Mouse (Mus musculus) hindbrain, embryonic 11.5 days (tissue): ENCODE measurements around the gene Gm5767. TPM values are rescaled to one million over a fixed set of nuclear protein-coding genes. Genes with fewer than 3 reads are reported as not detected.

Experiments
- ATAC-seq: fragments of 200-750 bp; cut with Nextera tagmentation; 2 replicates; pipeline ENCODE4 v1.8.0; 2017; ENCODE audit warnings: mild to moderate bottlenecking, moderate TSS enrichment, moderate library complexity; ENCODE audit not compliant: low FRiP score
- DNase-seq: peaks from one replicate; pipeline ENCODE4 v3.0.0-alpha.2; 2015; ENCODE audit warnings: low spot score
- H3K27ac ChIP-seq: fragments of 300-500 bp; sonication (generic); 2 replicates; pipeline ENCODE4 v1.5.1; 2014; ENCODE audit warnings: mild to moderate bottlenecking, low read depth, low read length
- H3K27me3 ChIP-seq: fragments of 300-500 bp; sonication (generic); 2 replicates; pipeline ENCODE4 v1.6.1; 2014; ENCODE audit warnings: mild to moderate bottlenecking, low read length, moderate library complexity, mixed read lengths; ENCODE audit not compliant: control insufficient read depth, insufficient read depth
- H3K36me3 ChIP-seq: fragments of 300-500 bp; sonication (generic); 2 replicates; pipeline ENCODE4 v1.6.1; 2014; ENCODE audit warnings: mild to moderate bottlenecking, low read length, moderate library complexity, mixed read lengths; ENCODE audit not compliant: control insufficient read depth, insufficient read depth
- H3K4me1 ChIP-seq: fragments of 300-500 bp; sonication (generic); replicated peaks from 2 replicates; pipeline ENCODE4 v1.6.1; 2014; ENCODE audit warnings: low read length, mixed read lengths; ENCODE audit not compliant: control insufficient read depth, insufficient read depth
- H3K4me2 ChIP-seq: fragments of 300-500 bp; sonication (generic); replicated peaks from 2 replicates; pipeline ENCODE4 v1.6.1; 2014; ENCODE audit warnings: mild to moderate bottlenecking, low read depth, low read length
- H3K4me3 ChIP-seq: fragments of 300-500 bp; sonication (generic); 2 replicates; pipeline ENCODE4 v1.5.1; 2014; ENCODE audit warnings: low read depth, low read length
- H3K9ac ChIP-seq: fragments of 300-500 bp; sonication (generic); 2 replicates; pipeline ENCODE4 v1.6.1; 2014; ENCODE audit warnings: low read depth, low read length
- H3K9me3 ChIP-seq: fragments of 300-500 bp; sonication (generic); 2 replicates; pipeline ENCODE4 v1.6.1; 2016; ENCODE audit warnings: low read length; ENCODE audit not compliant: control insufficient read depth
- WGBS: fragments of 180-500 bp; shearing (Covaris S2); extraction: QIAGEN DNeasy Blood & Tissue Kit; methylation state at CpG from one replicate; pipeline ENCODE4 v1.1.7; 2014; 5-methylcytosine and 5-hydroxymethylcytosine counted together
- polyA plus RNA-seq: library from polyadenylated mRNA; unstranded; fragments of >200 nt; fragmentation: Nextera tagmentation; extraction: Ambion mirVana; gene quantifications from 2 replicates; pipeline ENCODE4 v1.2.1, GENCODE M21; 2014

Gm5767 gene
- polyA plus RNA-seq, 1 experiment from 2014 or later: not detected

GRCm38 (mm10) chr16:8672811-8673210, 7.8 kb upstream of the Gm5767 start:
- Histone ChIP-seq H3K36me3 (no peaks in the 10 kb centered on the region), H3K4me2 (no peak overlapping the region), H3K9me3 (no peaks in the 10 kb centered on the region), H3K4me1 (peaks cover 8% of the 10 kb centered on the region; the same call in 1 of the 2 replicates), H3K4me3 (no peak overlapping the region), H3K27ac (no peak overlapping the region), H3K9ac (no peak overlapping the region), H3K27me3 (no peaks in the 10 kb centered on the region; the same call in 1 of the 2 replicates)
- ATAC-seq: no peak
- DNase-seq: no peak

- ATAC-seq (no peak), DNase-seq (no peak)
- no peaks in the 10 kb centered on the region for H3K9me3 ChIP-seq
- H3K27me3 ChIP-seq: no peaks in the 10 kb centered on the region; the same call in 1 of the 2 replicates
- peaks cover 5% of the 10 kb centered on the region; the same call in 1 of the 2 replicates for H3K4me1 ChIP-seq
- no peaks in the 10 kb centered on the region for H3K36me3 ChIP-seq
- 73% methylated on average over 6 of the region's 6 CpGs for WGBS
- no peak overlapping the region for H3K27ac ChIP-seq
- no peak overlapping the region for H3K4me2 ChIP-seq
- no peak overlapping the region for H3K9ac ChIP-seq
- no peak overlapping the region for H3K4me3 ChIP-seq
These were observed 7.2 kb upstream of the Gm5767 start for GRCm38 (mm10) chr16:8673343-8673742.

- no peak overlapping the region for H3K4me3 ChIP-seq
- no peak overlapping the region for H3K4me2 ChIP-seq
- peaks cover 5% of the 10 kb centered on the region; the same call in 1 of the 2 replicates for H3K4me1 ChIP-seq
- DNase-seq: peak; percentile 85
- H3K27ac ChIP-seq: no peak overlapping the region
- H3K27me3 ChIP-seq: no peaks in the 10 kb centered on the region; the same call in 1 of the 2 replicates
- H3K9me3 ChIP-seq: no peaks in the 10 kb centered on the region
- WGBS: 4% methylated on average over 8 of the region's 8 CpGs
- no peak overlapping the region for H3K9ac ChIP-seq
- no peaks in the 10 kb centered on the region for H3K36me3 ChIP-seq
- ATAC-seq: no peak
These were observed 6.4 kb upstream of the Gm5767 start for GRCm38 (mm10) chr16:8674165-8674564.

GRCm38 (mm10) chr16:8675559-8675958, 5.0 kb upstream of the Gm5767 start:
- Histone ChIP-seq H3K27ac (no peak overlapping the region), H3K27me3 (no peaks in the 10 kb centered on the region; the same call in 1 of the 2 replicates), H3K9ac (no peak overlapping the region), H3K4me2 (no peak overlapping the region), H3K4me3 (no peak overlapping the region), H3K9me3 (no peaks in the 10 kb centered on the region), H3K4me1 (no peaks in the 10 kb centered on the region), H3K36me3 (no peaks in the 10 kb centered on the region)
- DNase-seq: no peak
- 86% methylated on average over 8 of the region's 8 CpGs for WGBS
- no peak for ATAC-seq

- Histone ChIP-seq H3K4me1 (no peaks in the 10 kb centered on the region), H3K27ac (no peak overlapping the region), H3K9me3 (no peaks in the 10 kb centered on the region), H3K36me3 (no peaks in the 10 kb centered on the region), H3K4me2 (no peak overlapping the region), H3K27me3 (no peaks in the 10 kb centered on the region; the same call in 1 of the 2 replicates), H3K4me3 (no peak overlapping the region), H3K9ac (no peak overlapping the region)
- ATAC-seq: no peak
- no peak for DNase-seq
- 87% methylated on average over 2 of the region's 2 CpGs for WGBS
These were observed 4.3 kb upstream of the Gm5767 start for GRCm38 (mm10) chr16:8676228-8676627.

- Histone ChIP-seq H3K27ac (no peak overlapping the region), H3K9me3 (no peaks in the 10 kb centered on the region), H3K9ac (no peak overlapping the region), H3K4me1 (no peaks in the 10 kb centered on the region), H3K27me3 (no peaks in the 10 kb centered on the region; the same call in 1 of the 2 replicates), H3K4me3 (no peak overlapping the region), H3K36me3 (no peaks in the 10 kb centered on the region), H3K4me2 (no peak overlapping the region)
- ATAC-seq: no peak
- WGBS: 58% methylated on average over 4 of the region's 4 CpGs
- DNase-seq: peak; percentile 80
These were observed 3.8 kb upstream of the Gm5767 start for GRCm38 (mm10) chr16:8676800-8677199.

GRCm38 (mm10) chr16:8678035-8678434, 2.5 kb upstream of the Gm5767 start:
- H3K9ac ChIP-seq: no peak overlapping the region
- no peak overlapping the region for H3K27ac ChIP-seq
- H3K4me1 ChIP-seq: no peaks in the 10 kb centered on the region
- WGBS: 57% methylated on average over 5 of the region's 5 CpGs
- DNase-seq (no peak), ATAC-seq (no peak)
- no peaks in the 10 kb centered on the region for H3K36me3 ChIP-seq
- no peak overlapping the region for H3K4me2 ChIP-seq
- H3K27me3 ChIP-seq: no peaks in the 10 kb centered on the region; the same call in 1 of the 2 replicates
- no peaks in the 10 kb centered on the region for H3K9me3 ChIP-seq
- no peak overlapping the region for H3K4me3 ChIP-seq

- no peaks in the 10 kb centered on the region for H3K9me3 ChIP-seq
- no peaks in the 10 kb centered on the region for H3K36me3 ChIP-seq
- H3K4me2 ChIP-seq: no peak overlapping the region
- DNase-seq: no peak
- no peak overlapping the region for H3K27ac ChIP-seq
- WGBS: 92% methylated on average over 4 of the region's 4 CpGs
- no peak overlapping the region for H3K9ac ChIP-seq
- no peak overlapping the region for H3K4me3 ChIP-seq
- ATAC-seq: no peak
- no peaks in the 10 kb centered on the region for H3K4me1 ChIP-seq
- H3K27me3 ChIP-seq: no peaks in the 10 kb centered on the region
These were observed 1.9 kb upstream of the Gm5767 start for GRCm38 (mm10) chr16:8678676-8679075.

- ATAC-seq (no peak), DNase-seq (no peak)
- H3K27ac ChIP-seq: no peak overlapping the region
- no peaks in the 10 kb centered on the region for H3K4me1 ChIP-seq
- H3K4me2 ChIP-seq: no peak overlapping the region
- H3K36me3 ChIP-seq: no peaks in the 10 kb centered on the region
- 98% methylated on average over 3 of the region's 3 CpGs for WGBS
- H3K27me3 ChIP-seq: no peaks in the 10 kb centered on the region
- H3K9me3 ChIP-seq: no peaks in the 10 kb centered on the region
- H3K9ac ChIP-seq: no peak overlapping the region
- H3K4me3 ChIP-seq: no peak overlapping the region
These were observed 790 bp upstream of the Gm5767 start for GRCm38 (mm10) chr16:8679780-8680179.
